Mouse (Mus musculus) cerebellum, adult 18-20 months (tissue): ENCODE measurements around the gene Setdb2.

Source experiments
- DNase-seq, 2 experiments: peaks; one replicate each; pipeline ENCODE4 v3.0.0; 2021

The Setdb2 gene

GRCm38 (mm10) chr14:59366386-59367105 lies 74.1 kb downstream of the Setdb2 start:
- no peak for DNase-seq

- DNase-seq: no peak
Observed at GRCm38 (mm10) chr14:59365244-59365644, 75.4 kb downstream of the Setdb2 start, which contains the start of gene Phf11d. Phf11d (minus strand) TSS chr14:59365470.
